Mouse (Mus musculus) cerebellum, postnatal 14 days (tissue): ENCODE data around the gene Lim2.

Experiments
- DNase-seq, 2 experiments: peaks; one replicate each; pipeline ENCODE4 v3.0.0; 2021; ENCODE audit warnings: mixed read lengths in 2 of 2

Gene Lim2

GRCm38 (mm10) chr7:43447801-43448200 is 20.3 kb downstream of the Lim2 start:
- DNase-seq, result no peak

- DNase-seq, result no peak
These were observed 20.8 kb downstream of the Lim2 start for GRCm38 (mm10) chr7:43448246-43448645.

- DNase-seq, result no peak
These were observed 22.3 kb downstream of the Lim2 start for GRCm38 (mm10) chr7:43449811-43450210.

GRCm38 (mm10) chr7:43451726-43452125 is 24.3 kb downstream of the Lim2 start:
- DNase-seq, result no peak

GRCm38 (mm10) chr7:43452609-43453008 is 25.1 kb downstream of the Lim2 start:
- peak in 1 of 2 experiments; percentile 26 for DNase-seq

- no peak for DNase-seq
These were observed 26.3 kb downstream of the Lim2 start for GRCm38 (mm10) chr7:43453599-43454355.

- no peak for DNase-seq
These were observed 26.9 kb downstream of the Lim2 start for GRCm38 (mm10) chr7:43454371-43454770.

GRCm38 (mm10) chr7:43462851-43463250 is 35.4 kb downstream of the Lim2 start, which contains the start of gene Vsig10l:
Gene Vsig10l (plus strand): TSS chr7:43463151.
- no peak for DNase-seq

- no peak for DNase-seq
These were observed 36.5 kb downstream of the Lim2 start for GRCm38 (mm10) chr7:43463976-43464375.

GRCm38 (mm10) chr7:43464864-43465343 is 37.4 kb downstream of the Lim2 start:
- DNase-seq, result no peak

- peak; percentile 77 to 83 for DNase-seq
These were observed 38.1 kb downstream of the Lim2 start for GRCm38 (mm10) chr7:43465344-43466098.

GRCm38 (mm10) chr7:43466099-43466694 is 38.7 kb downstream of the Lim2 start:
- peak; percentile 90 to 96 for DNase-seq

- DNase-seq, result peak; percentile 52 to 73
These were observed 42.9 kb downstream of the Lim2 start for GRCm38 (mm10) chr7:43470373-43470772.

- DNase-seq, result peak in 1 of 2 experiments; percentile 71
These were observed 48.2 kb downstream of the Lim2 start for GRCm38 (mm10) chr7:43475706-43476105.

- DNase-seq, result no peak
These were observed 48.9 kb downstream of the Lim2 start for GRCm38 (mm10) chr7:43476376-43476775.

GRCm38 (mm10) chr7:43481191-43481590 is 53.7 kb downstream of the Lim2 start:
- no peak for DNase-seq

- peak; percentile 70 to 90 for DNase-seq
These were observed 54.7 kb downstream of the Lim2 start for GRCm38 (mm10) chr7:43482090-43482716.

- no peak for DNase-seq
These were observed 55.8 kb downstream of the Lim2 start for GRCm38 (mm10) chr7:43483236-43483635.
